Mouse (Mus musculus) limb, embryonic 11.5 days (tissue): ENCODE results near the gene Neurl4. TPM values are rescaled to one million over a fixed set of nuclear protein-coding genes. Genes with fewer than 3 reads are reported as not detected.
"Not testable (repeated sequence)": the region's sequence is repeated elsewhere in the genome, so short reads cannot be mapped to it uniquely, and the experiment has no call there.

Experiments used
- ATAC-seq: fragments of 200-750 bp; cut with Nextera tagmentation; 2 replicates; pipeline ENCODE4 v1.8.0; 2017; ENCODE audit warnings: low read depth; ENCODE audit not compliant: insufficient number of reproducible peaks, low FRiP score, low TSS enrichment
- DNase-seq: peaks from one replicate; pipeline ENCODE4 v3.0.0-alpha.2; 2015; ENCODE audit warnings: low spot score
- H3K27ac ChIP-seq: fragments of 300-500 bp; sonication (generic); replicated peaks from 2 replicates; pipeline ENCODE4 v1.5.1; 2014; ENCODE audit warnings: low read depth, mild to moderate bottlenecking, low read length
- H3K27me3 ChIP-seq: fragments of 300-500 bp; sonication (generic); 2 replicates; pipeline ENCODE4 v1.6.1; 2014; ENCODE audit warnings: mild to moderate bottlenecking, low read length, mixed read lengths; ENCODE audit not compliant: control insufficient read depth, insufficient read depth
- H3K36me3 ChIP-seq: fragments of 300-500 bp; sonication (generic); 2 replicates; pipeline ENCODE4 v1.6.1; 2014; ENCODE audit warnings: mild to moderate bottlenecking, low read length, moderate library complexity, mixed read lengths; ENCODE audit not compliant: control insufficient read depth, insufficient read depth
- H3K4me1 ChIP-seq: fragments of 300-500 bp; sonication (generic); 2 replicates; pipeline ENCODE4 v1.6.1; 2014; ENCODE audit warnings: low read length, mixed read lengths; ENCODE audit not compliant: control insufficient read depth, insufficient read depth
- H3K4me2 ChIP-seq: fragments of 300-500 bp; sonication (generic); 2 replicates; pipeline ENCODE4 v1.6.1; 2014; ENCODE audit warnings: low read depth, mild to moderate bottlenecking, moderate library complexity; ENCODE audit not compliant: severe bottlenecking
- H3K4me3 ChIP-seq: fragments of 300-500 bp; sonication (generic); 2 replicates; pipeline ENCODE4 v1.5.1; 2014; ENCODE audit warnings: low read depth, low read length
- H3K9ac ChIP-seq: fragments of 300-500 bp; sonication (generic); 2 replicates; pipeline ENCODE4 v1.6.1; 2014; ENCODE audit warnings: mild to moderate bottlenecking, low read length
- H3K9me3 ChIP-seq: fragments of 300-500 bp; sonication (generic); 2 replicates; pipeline ENCODE4 v1.6.1; 2016; ENCODE audit warnings: low read length; ENCODE audit not compliant: control insufficient read depth
- WGBS: fragments of 180-500 bp; shearing (Covaris S2); extraction: QIAGEN DNeasy Blood & Tissue Kit; methylation state at CpG from one replicate; pipeline ENCODE4 v1.1.7; 2014; 5-methylcytosine and 5-hydroxymethylcytosine counted together
- polyA plus RNA-seq: library from polyadenylated mRNA; unstranded; fragments of >200 nt; fragmentation: Nextera tagmentation; extraction: Ambion mirVana; gene quantifications from 2 replicates; pipeline ENCODE4 v1.2.1, GENCODE M21; 2014

Gene Neurl4
- polyA plus RNA-seq, 1 experiment from 2014 or later = 15.5 TPM

GRCm38 (mm10) chr11:69927501-69927900, 26.6 kb downstream of the Neurl4 start:
- WGBS = 96% methylated on average over 2 of the region's 2 CpGs
- Histone ChIP-seq H3K4me3 (no peak overlapping the region), H3K9me3 (no peaks in the 10 kb centered on the region), H3K36me3 (no peaks in the 10 kb centered on the region), H3K27ac (no peak overlapping the region), H3K4me2 (no peak overlapping the region), H3K9ac (no peak overlapping the region), H3K27me3 (no peaks in the 10 kb centered on the region), H3K4me1 (no peaks in the 10 kb centered on the region)
- no peak for DNase-seq
- no peak for ATAC-seq

GRCm38 (mm10) chr11:69929712-69930111, 28.8 kb downstream of the Neurl4 start:
- DNase-seq (no peak), ATAC-seq (no peak)
- H3K4me1 ChIP-seq = no peaks in the 10 kb centered on the region
- WGBS = 86% methylated on average over 4 of the region's 4 CpGs
- no peaks in the 10 kb centered on the region for H3K36me3 ChIP-seq
- no peaks in the 10 kb centered on the region for H3K27me3 ChIP-seq
- H3K27ac ChIP-seq = no peak overlapping the region
- H3K9ac ChIP-seq = no peak overlapping the region
- no peak overlapping the region for H3K4me3 ChIP-seq
- H3K9me3 ChIP-seq = no peaks in the 10 kb centered on the region
- no peak overlapping the region for H3K4me2 ChIP-seq

- H3K4me2 ChIP-seq, H3K36me3 ChIP-seq, DNase-seq, ATAC-seq, H3K27ac ChIP-seq, H3K4me3 ChIP-seq, H3K4me1 ChIP-seq, H3K9me3 ChIP-seq, H3K9ac ChIP-seq, H3K27me3 ChIP-seq: not testable (repeated sequence)
- 89% methylated on average over 8 of the region's 8 CpGs for WGBS
These were observed 29.3 kb downstream of the Neurl4 start for GRCm38 (mm10) chr11:69930176-69930575.

- ATAC-seq (no peak), DNase-seq (no peak)
- H3K9me3 ChIP-seq = no peaks in the 10 kb centered on the region
- H3K27ac ChIP-seq = no peak overlapping the region
- no peak overlapping the region for H3K9ac ChIP-seq
- no peaks in the 10 kb centered on the region for H3K36me3 ChIP-seq
- no peak overlapping the region for H3K4me2 ChIP-seq
- peaks cover 9% of the 10 kb centered on the region; the same call in 1 of the 2 replicates for H3K4me1 ChIP-seq
- H3K27me3 ChIP-seq = no peaks in the 10 kb centered on the region
- H3K4me3 ChIP-seq = no peak overlapping the region
- 77% methylated on average over 3 of the region's 3 CpGs for WGBS
These were observed 30.2 kb downstream of the Neurl4 start for GRCm38 (mm10) chr11:69930967-69931537.

- no peaks in the 10 kb centered on the region for H3K9me3 ChIP-seq
- no peaks in the 10 kb centered on the region for H3K36me3 ChIP-seq
- no peak overlapping the region for H3K9ac ChIP-seq
- H3K27me3 ChIP-seq = peaks cover 1% of the 10 kb centered on the region; the same call in 1 of the 2 replicates
- 77% methylated on average over 8 of the region's 8 CpGs for WGBS
- no peak for ATAC-seq
- peaks cover 16% of the 10 kb centered on the region for H3K4me1 ChIP-seq
- no peak overlapping the region for H3K27ac ChIP-seq
- H3K4me3 ChIP-seq = no peak overlapping the region
- no peak overlapping the region for H3K4me2 ChIP-seq
- DNase-seq = no peak
These were observed 30.9 kb downstream of the Neurl4 start for GRCm38 (mm10) chr11:69931769-69932168.

- Histone ChIP-seq H3K36me3 (no peaks in the 10 kb centered on the region), H3K4me1 (peaks cover 20% of the 10 kb centered on the region), H3K9me3 (no peaks in the 10 kb centered on the region), H3K9ac (no peak overlapping the region), H3K4me3 (no peak overlapping the region), H3K27ac (no peak overlapping the region), H3K27me3 (peaks cover 4% of the 10 kb centered on the region; the same call in 1 of the 2 replicates), H3K4me2 (no peak overlapping the region)
- no peak for DNase-seq
- WGBS = 37% methylated on average over 3 of the region's 3 CpGs
- no peak for ATAC-seq
These were observed 31.4 kb downstream of the Neurl4 start for GRCm38 (mm10) chr11:69932254-69932653.

- peaks cover 8% of the 10 kb centered on the region for H3K27me3 ChIP-seq
- H3K27ac ChIP-seq = no peak overlapping the region
- no peaks in the 10 kb centered on the region for H3K36me3 ChIP-seq
- no peak for DNase-seq
- H3K9ac ChIP-seq = no peak overlapping the region
- no peak for ATAC-seq
- no peaks in the 10 kb centered on the region for H3K9me3 ChIP-seq
- no peak overlapping the region for H3K4me2 ChIP-seq
- peaks cover 22% of the 10 kb centered on the region for H3K4me1 ChIP-seq
- no peak overlapping the region for H3K4me3 ChIP-seq
- 82% methylated on average over 4 of the region's 4 CpGs for WGBS
These were observed 32.2 kb downstream of the Neurl4 start for GRCm38 (mm10) chr11:69933066-69933465.

GRCm38 (mm10) chr11:69934169-69934568, 33.3 kb downstream of the Neurl4 start:
- no peaks in the 10 kb centered on the region for H3K9me3 ChIP-seq
- DNase-seq (peak; percentile 99), ATAC-seq (no peak)
- H3K4me1 ChIP-seq = peaks cover 30% of the 10 kb centered on the region
- peak overlapping the region; percentile 27; the same call in 1 of the 2 replicates for H3K9ac ChIP-seq
- no peaks in the 10 kb centered on the region for H3K36me3 ChIP-seq
- H3K4me3 ChIP-seq = peak overlapping the region; percentile 3; the same call in 1 of the 2 replicates
- H3K4me2 ChIP-seq = peak overlapping the region; percentile 34
- under 1% methylated on average over 18 of the region's 18 CpGs for WGBS
- H3K27me3 ChIP-seq = peaks cover 8% of the 10 kb centered on the region
- H3K27ac ChIP-seq = no peak overlapping the region

GRCm38 (mm10) chr11:69934681-69935080, 33.8 kb downstream of the Neurl4 start:
- DNase-seq (no peak), ATAC-seq (no peak)
- no peak overlapping the region for H3K27ac ChIP-seq
- H3K4me3 ChIP-seq = peak overlapping the region; percentile 3; the same call in 1 of the 2 replicates
- H3K36me3 ChIP-seq = no peaks in the 10 kb centered on the region
- WGBS = 24% methylated on average over 6 of the region's 6 CpGs
- H3K9ac ChIP-seq = 0 out of 2 replicates have a peak overlapping the region, but pooled peaks have one; percentile 27
- peaks cover 8% of the 10 kb centered on the region for H3K27me3 ChIP-seq
- no peaks in the 10 kb centered on the region for H3K9me3 ChIP-seq
- H3K4me2 ChIP-seq = peak overlapping the region; percentile 99
- H3K4me1 ChIP-seq = peaks cover 30% of the 10 kb centered on the region
